Mouse (Mus musculus) cerebellum, adult 2 months (tissue): ENCODE measurements around the gene Pdcd2.

Experiments
- CTCF ChIP-seq: fragments of 200-500 bp; IDR thresholded peaks from 2 replicates; pipeline ENCODE4 v1.5.1; 2011; ENCODE audit warnings: low read depth, mild to moderate bottlenecking, control low read depth, low read length, moderate library complexity, borderline replicate concordance; ENCODE audit not compliant: insufficient read depth
- POLR2A ChIP-seq: fragments of 200-500 bp; IDR thresholded peaks from 2 replicates; pipeline ENCODE4 v1.6.1; 2011; ENCODE audit warnings: low read length, control low read depth, borderline replicate concordance; ENCODE audit not compliant: insufficient read depth

GRCm38 (mm10) chr17:15526304-15526703 lies 797 bp downstream of the Pdcd2 start:
- TF ChIP-seq POLR2A (no peak), CTCF (no peak)
